Mouse (Mus musculus) neural tube, embryonic 14.5 days (tissue): ENCODE measurements around the gene Zyx. TPM values are rescaled to one million over a fixed set of nuclear protein-coding genes. Genes with fewer than 3 reads are reported as not detected.
A peak's percentile ranks its signal among the peaks of the same experiment; 100 is the strongest.

ENCODE experiments used
- ATAC-seq: fragments of 200-750 bp; cut with Nextera tagmentation; 2 replicates; pipeline ENCODE4 v1.8.0; 2017; ENCODE audit warnings: low read depth, mild to moderate bottlenecking, moderate TSS enrichment, moderate library complexity
- H3K27ac ChIP-seq: fragments of 300-500 bp; sonication (generic); 2 replicates; pipeline ENCODE4 v1.5.1; 2014; ENCODE audit warnings: low read depth, mild to moderate bottlenecking, control low read depth, low read length, moderate library complexity, mixed read lengths
- H3K27me3 ChIP-seq: fragments of 300-500 bp; sonication (generic); 2 replicates; pipeline ENCODE4 v1.6.1; 2014; ENCODE audit warnings: low read length; ENCODE audit not compliant: control insufficient read depth, insufficient read depth
- H3K36me3 ChIP-seq: fragments of 300-500 bp; sonication (generic); 2 replicates; pipeline ENCODE4 v1.6.1; 2014; ENCODE audit warnings: low read length, mixed read lengths; ENCODE audit not compliant: control insufficient read depth, insufficient read depth
- H3K4me1 ChIP-seq: fragments of 300-500 bp; sonication (generic); 2 replicates; pipeline ENCODE4 v1.6.1; 2014; ENCODE audit warnings: low read length; ENCODE audit not compliant: control insufficient read depth, insufficient read depth
- H3K4me2 ChIP-seq: fragments of 300-500 bp; sonication (generic); 2 replicates; pipeline ENCODE4 v1.6.1; 2014; ENCODE audit warnings: mild to moderate bottlenecking, low read depth, low read length, control low read depth
- H3K4me3 ChIP-seq: fragments of 300-500 bp; sonication (generic); 2 replicates; pipeline ENCODE4 v1.5.1; 2014; ENCODE audit warnings: low read depth, low read length, control low read depth, mixed read lengths
- H3K9ac ChIP-seq: fragments of 300-500 bp; sonication (generic); replicated peaks from 2 replicates; pipeline ENCODE4 v1.6.1; 2014; ENCODE audit warnings: low read depth, mild to moderate bottlenecking, control low read depth, low read length, mixed read lengths
- H3K9me3 ChIP-seq: fragments of 300-500 bp; sonication (generic); 2 replicates; pipeline ENCODE4 v1.6.1; 2016; ENCODE audit warnings: low read length; ENCODE audit not compliant: control insufficient read depth
- WGBS: fragments of 180-500 bp; shearing (Covaris S2); extraction: QIAGEN DNeasy Blood & Tissue Kit; methylation state at CpG from one replicate; pipeline ENCODE4 v1.1.7; 2014; 5-methylcytosine and 5-hydroxymethylcytosine counted together
- polyA plus RNA-seq: library from polyadenylated mRNA; unstranded; fragments of >200 nt; fragmentation: Nextera tagmentation; extraction: Ambion mirVana; gene quantifications from 2 replicates; pipeline ENCODE4 v1.2.1, GENCODE M21; 2014

The Zyx gene
- 52.7 and 62.4 TPM in 2 replicates for polyA plus RNA-seq

DNA sequence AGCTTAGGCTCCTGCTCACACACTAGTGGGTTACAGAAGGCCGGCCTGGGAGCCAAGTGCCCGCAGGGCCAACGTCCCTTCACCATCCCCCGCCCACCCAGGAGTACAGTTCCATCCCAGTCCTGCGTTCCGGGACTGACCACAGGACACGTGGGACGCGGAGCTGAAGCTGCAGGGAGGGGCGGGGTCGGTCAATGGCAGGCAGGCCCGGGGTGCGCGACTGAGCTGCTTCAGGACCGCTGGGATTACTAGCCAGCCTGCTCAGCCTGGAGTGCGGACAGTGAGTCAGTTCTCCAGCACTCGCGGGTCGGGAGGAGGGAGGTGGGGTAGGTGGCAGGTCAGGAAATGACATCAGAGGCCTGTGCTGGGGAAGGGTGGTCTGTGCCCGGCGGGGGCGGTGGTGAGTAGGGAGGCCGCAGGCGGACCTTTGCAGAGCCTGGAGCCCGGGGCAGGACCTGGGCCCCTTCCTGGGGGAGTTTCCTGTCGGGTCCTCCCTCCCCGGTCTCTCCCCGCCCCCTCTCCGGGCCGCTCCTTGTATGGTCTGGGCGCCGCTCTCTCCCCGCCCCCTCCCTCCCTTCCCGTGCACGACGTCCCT is at the start of gene Zyx:
Gene Zyx (plus strand): TSS at position 205 of the 595 bp plus-strand sequence.
- H3K4me1 ChIP-seq, result peaks cover 8% of the 10 kb centered on the region; the same call in 1 of the 2 replicates

GRCm38 (mm10) chr6:42309816-42310378 is 39.5 kb upstream of the Zyx start:
- no peak for ATAC-seq
- Histone ChIP-seq H3K9me3 (no peaks in the 10 kb centered on the region), H3K4me1 (no peaks in the 10 kb centered on the region), H3K27me3 (no peaks in the 10 kb centered on the region), H3K4me2 (no peak overlapping the region), H3K9ac (no peak overlapping the region), H3K36me3 (peaks cover 28% of the 10 kb centered on the region), H3K27ac (no peak overlapping the region), H3K4me3 (no peak overlapping the region)
- WGBS, result 54% methylated on average over 8 of the region's 8 CpGs

More for the DNA sequence above, at the start of gene Zyx:
- Histone ChIP-seq H3K4me2 (peak within 1 kb of the TSS; percentile 94), H3K36me3 (no peaks in the 10 kb centered on the region), H3K27me3 (no peaks in the 10 kb centered on the region), H3K4me3 (peak within 1 kb of the TSS; percentile 79), H3K9ac (peak within 1 kb of the TSS; percentile 84), H3K9me3 (no peaks in the 10 kb centered on the region), H3K27ac (peak within 1 kb of the TSS; percentile 82)
- 0% methylated on average over 24 of the region's 36 CpGs for WGBS
- ATAC-seq, result peak; percentile 92

GRCm38 (mm10) chr6:42310427-42311053 is 38.9 kb upstream of the Zyx start:
- no peak overlapping the region for H3K27ac ChIP-seq
- no peaks in the 10 kb centered on the region for H3K9me3 ChIP-seq
- peaks cover 28% of the 10 kb centered on the region for H3K36me3 ChIP-seq
- 87% methylated on average over 2 of the region's 2 CpGs for WGBS
- H3K4me3 ChIP-seq, result no peak overlapping the region
- no peaks in the 10 kb centered on the region for H3K4me1 ChIP-seq
- H3K9ac ChIP-seq, result no peak overlapping the region
- no peak overlapping the region for H3K4me2 ChIP-seq
- no peak for ATAC-seq
- no peaks in the 10 kb centered on the region for H3K27me3 ChIP-seq

GRCm38 (mm10) chr6:42318293-42318692 is 31.1 kb upstream of the Zyx start:
- Histone ChIP-seq H3K9ac (no peak overlapping the region), H3K4me2 (no peak overlapping the region), H3K27ac (no peak overlapping the region), H3K36me3 (peaks cover 28% of the 10 kb centered on the region), H3K9me3 (no peaks in the 10 kb centered on the region), H3K4me3 (no peak overlapping the region), H3K27me3 (no peaks in the 10 kb centered on the region), H3K4me1 (no peaks in the 10 kb centered on the region)
- 91% methylated on average over 4 of the region's 4 CpGs for WGBS
- ATAC-seq, result no peak

GRCm38 (mm10) chr6:42323371-42324066 is 25.9 kb upstream of the Zyx start:
- no peaks in the 10 kb centered on the region; the same call in 1 of the 2 replicates for H3K4me1 ChIP-seq
- peak overlapping the region; percentile 40 for H3K4me3 ChIP-seq
- H3K36me3 ChIP-seq, result peaks cover 9% of the 10 kb centered on the region; the same call in 1 of the 2 replicates
- under 1% methylated on average over 28 of the region's 28 CpGs for WGBS
- H3K9ac ChIP-seq, result peak overlapping the region; percentile 71
- H3K27ac ChIP-seq, result peak overlapping the region; percentile 84
- H3K27me3 ChIP-seq, result no peaks in the 10 kb centered on the region
- peak overlapping the region; percentile 69 for H3K4me2 ChIP-seq
- ATAC-seq, result peak; percentile 48
- H3K9me3 ChIP-seq, result no peaks in the 10 kb centered on the region

- Histone ChIP-seq H3K36me3 (0 out of 2 replicates have a peak, but pooled peaks cover 6% of the 10 kb centered on the region), H3K4me3 (peak overlapping the region; percentile 40), H3K27ac (peak overlapping the region; percentile 84), H3K27me3 (no peaks in the 10 kb centered on the region), H3K4me1 (no peaks in the 10 kb centered on the region; the same call in 1 of the 2 replicates), H3K4me2 (peak overlapping the region; percentile 69), H3K9ac (peak overlapping the region; percentile 71), H3K9me3 (no peaks in the 10 kb centered on the region)
- under 1% methylated on average over 20 of the region's 32 CpGs for WGBS
- ATAC-seq, result peak; percentile 79
These were observed 25.4 kb upstream of the Zyx start for GRCm38 (mm10) chr6:42324067-42324481.

DNA sequence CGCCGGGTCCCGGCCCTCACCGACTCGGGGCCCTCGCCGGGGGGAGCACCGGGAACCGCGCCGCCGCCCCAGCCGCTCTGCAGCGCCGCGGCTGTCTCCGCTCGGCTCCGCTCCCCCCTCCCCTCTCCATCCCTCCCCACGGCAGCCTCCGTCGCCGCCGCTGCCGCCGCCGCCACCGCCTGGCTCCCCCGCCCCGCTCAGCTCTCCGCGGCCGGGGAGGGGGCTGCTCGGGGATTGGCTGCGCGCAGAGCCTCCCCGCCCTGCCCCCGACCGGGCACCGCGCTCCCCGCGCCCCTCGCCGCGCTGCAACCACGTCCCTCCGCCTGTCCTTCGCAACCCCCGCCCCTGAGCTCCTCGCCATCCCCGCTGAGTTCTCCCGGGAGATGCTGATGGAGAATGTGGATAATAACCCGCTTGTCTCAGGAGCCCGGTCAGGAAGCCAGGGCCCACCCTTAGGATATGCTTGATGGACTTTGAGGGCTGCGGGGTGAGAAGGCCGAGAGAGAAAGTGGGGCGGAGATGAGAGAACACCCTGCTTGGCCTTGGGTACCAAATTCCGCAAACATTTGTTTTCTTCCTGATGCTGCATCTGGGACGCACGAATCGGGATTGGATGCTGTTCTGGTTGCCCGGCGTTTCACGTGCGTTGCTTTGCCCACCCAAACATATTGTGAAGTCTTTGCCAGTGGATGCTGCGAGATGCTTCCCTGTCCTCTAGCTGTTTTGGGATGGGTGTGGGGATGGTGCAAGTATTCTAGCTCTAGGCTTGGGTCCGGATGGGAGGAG is 24.8 kb upstream of the Zyx start, which contains the start of gene Fam131b:
Gene Fam131b (minus strand): TSS at position 162 of the 786 bp plus-strand sequence.
- peak within 1 kb of the TSS; percentile 69 for H3K4me2 ChIP-seq
- peak within 1 kb of the TSS; percentile 40 for H3K4me3 ChIP-seq
- no peaks in the 10 kb centered on the region; the same call in 1 of the 2 replicates for H3K4me1 ChIP-seq
- H3K9ac ChIP-seq, result peak within 1 kb of the TSS; percentile 71
- 2% methylated on average over 40 of the region's 68 CpGs for WGBS
- peak within 1 kb of the TSS; percentile 84 for H3K27ac ChIP-seq
- no peaks in the 10 kb centered on the region for H3K9me3 ChIP-seq
- 0 out of 2 replicates have a peak, but pooled peaks cover 6% of the 10 kb centered on the region for H3K36me3 ChIP-seq
- no peaks in the 10 kb centered on the region for H3K27me3 ChIP-seq
- peak; percentile 91 for ATAC-seq

DNA sequence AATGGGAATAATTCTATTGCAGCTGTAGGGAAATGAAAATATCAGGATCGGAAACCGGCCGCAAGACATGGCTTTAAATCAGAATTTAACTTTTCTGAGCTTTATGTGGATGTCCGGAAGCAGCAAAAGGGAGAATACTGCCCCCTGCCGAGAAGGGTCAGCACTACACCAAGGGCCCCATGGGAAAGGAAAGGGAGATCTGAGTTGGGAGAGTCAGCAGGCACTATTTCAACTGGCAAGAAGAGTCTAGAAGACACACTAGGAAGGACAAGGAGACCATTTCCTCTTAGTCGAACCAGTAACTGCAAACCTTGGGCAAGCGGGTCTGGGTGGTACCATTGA is 24.2 kb upstream of the Zyx start:
- ATAC-seq, result peak; percentile 5; the same call in 1 of the 2 replicates
- H3K4me3 ChIP-seq, result peak overlapping the region; percentile 40
- H3K4me1 ChIP-seq, result no peaks in the 10 kb centered on the region; the same call in 1 of the 2 replicates
- H3K9me3 ChIP-seq, result no peaks in the 10 kb centered on the region
- no peaks in the 10 kb centered on the region for H3K27me3 ChIP-seq
- WGBS, result 2% methylated on average over 7 of the region's 7 CpGs
- H3K9ac ChIP-seq, result peak overlapping the region; percentile 71
- no peak overlapping the region for H3K27ac ChIP-seq
- H3K4me2 ChIP-seq, result peak overlapping the region; percentile 69
- H3K36me3 ChIP-seq, result 0 out of 2 replicates have a peak, but pooled peaks cover 6% of the 10 kb centered on the region
